Mouse (Mus musculus): ENCODE data around the gene Psph. TPM values are rescaled to one million over a fixed set of nuclear protein-coding genes. Genes with fewer than 3 reads are reported as not detected.

Psph gene
- polyA plus RNA-seq, 1 experiment from 2014 or later, result 38.5 TPM

DNA sequence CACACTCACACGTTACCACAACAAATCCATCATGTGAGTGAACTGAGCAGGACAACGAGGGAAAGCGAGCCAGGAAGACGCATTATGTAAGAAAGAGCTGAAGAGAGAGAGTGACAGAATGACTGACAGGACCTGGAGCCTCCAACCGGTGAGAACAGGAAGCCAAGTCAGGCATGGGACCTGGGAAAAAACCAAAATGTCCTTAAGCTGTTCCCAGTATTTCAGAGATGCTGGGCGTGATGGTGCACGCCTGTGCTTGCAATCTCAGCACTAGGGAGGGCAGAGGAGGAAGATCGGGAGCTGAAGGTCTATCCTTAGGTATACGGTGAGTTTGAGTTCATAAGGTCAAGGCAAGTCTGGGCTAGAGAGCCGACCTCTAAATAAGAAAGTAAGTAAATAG, 14.8 kb downstream of the Psph start:
- Histone ChIP-seq H3K4me3 (no peak overlapping the region), H3K36me3 (no peaks in the 10 kb centered on the region), H3K9ac (no peak overlapping the region), H3K27ac (replicated peaks) (no peak overlapping the region), H3K4me1 (replicated peaks) (no peaks in the 10 kb centered on the region), H3K4me2 (no peak overlapping the region), H3K9me3 (no peaks in the 10 kb centered on the region), H3K27me3 (no peaks in the 10 kb centered on the region)
- 91% methylated on average over 10 of the region's 10 CpGs for whole genome bisulfite sequencing
- ATAC-seq (ENCODE audit: low FRiP score, low read depth), result no peak

DNA sequence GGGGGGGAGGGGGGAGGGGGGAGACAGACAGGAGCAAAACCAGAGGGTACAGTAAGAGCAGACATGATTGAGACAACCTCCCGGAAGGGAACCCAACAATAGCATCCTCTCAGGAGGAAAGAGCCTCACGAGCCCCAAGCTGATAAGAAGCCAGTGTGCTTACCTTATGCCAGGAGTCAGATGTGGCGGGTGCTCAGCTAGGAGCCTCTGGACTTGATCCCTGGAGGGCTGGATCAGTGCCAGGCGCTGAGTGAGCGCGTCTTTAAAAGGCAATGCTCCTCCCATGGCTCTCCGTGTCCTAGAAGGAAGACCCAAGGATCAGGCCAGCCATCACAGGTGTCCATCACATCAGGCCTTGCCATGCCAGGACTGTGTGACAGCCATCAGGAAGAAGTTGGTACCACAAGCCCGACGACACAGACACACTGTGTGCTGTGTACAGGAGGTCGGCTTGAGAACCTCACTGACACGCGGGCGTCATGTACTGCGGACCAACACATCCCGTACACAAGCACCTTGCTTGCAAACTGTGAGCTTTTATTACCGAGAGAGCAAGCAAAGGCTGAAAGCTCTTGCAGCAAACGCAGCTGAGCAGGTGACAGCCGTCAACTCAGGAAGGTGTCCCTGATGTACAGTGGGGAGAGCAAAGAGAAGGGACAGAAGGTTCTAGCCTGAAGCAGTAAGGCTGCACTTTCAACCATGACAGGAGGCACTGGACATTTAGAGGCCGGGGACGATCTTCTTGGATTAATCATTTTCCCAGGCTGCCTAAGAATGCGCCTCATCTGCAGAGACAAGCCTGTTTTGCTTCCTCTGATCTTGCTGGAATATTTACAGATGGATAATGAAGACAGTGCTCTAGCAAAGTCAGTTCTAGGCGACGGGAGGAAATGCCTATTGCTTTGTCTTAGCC, 16.6 kb downstream of the Psph start:
- Histone ChIP-seq H3K9me3 (no peaks in the 10 kb centered on the region), H3K27ac (replicated peaks) (no peak overlapping the region), H3K27me3 (no peaks in the 10 kb centered on the region), H3K4me3 (no peak overlapping the region), H3K36me3 (no peaks in the 10 kb centered on the region), H3K4me1 (replicated peaks) (no peaks in the 10 kb centered on the region), H3K9ac (no peak overlapping the region), H3K4me2 (no peak overlapping the region)
- ATAC-seq (ENCODE audit: low FRiP score, low read depth), result no peak
- WGBS, result 90% methylated on average over 23 of the region's 23 CpGs

DNA sequence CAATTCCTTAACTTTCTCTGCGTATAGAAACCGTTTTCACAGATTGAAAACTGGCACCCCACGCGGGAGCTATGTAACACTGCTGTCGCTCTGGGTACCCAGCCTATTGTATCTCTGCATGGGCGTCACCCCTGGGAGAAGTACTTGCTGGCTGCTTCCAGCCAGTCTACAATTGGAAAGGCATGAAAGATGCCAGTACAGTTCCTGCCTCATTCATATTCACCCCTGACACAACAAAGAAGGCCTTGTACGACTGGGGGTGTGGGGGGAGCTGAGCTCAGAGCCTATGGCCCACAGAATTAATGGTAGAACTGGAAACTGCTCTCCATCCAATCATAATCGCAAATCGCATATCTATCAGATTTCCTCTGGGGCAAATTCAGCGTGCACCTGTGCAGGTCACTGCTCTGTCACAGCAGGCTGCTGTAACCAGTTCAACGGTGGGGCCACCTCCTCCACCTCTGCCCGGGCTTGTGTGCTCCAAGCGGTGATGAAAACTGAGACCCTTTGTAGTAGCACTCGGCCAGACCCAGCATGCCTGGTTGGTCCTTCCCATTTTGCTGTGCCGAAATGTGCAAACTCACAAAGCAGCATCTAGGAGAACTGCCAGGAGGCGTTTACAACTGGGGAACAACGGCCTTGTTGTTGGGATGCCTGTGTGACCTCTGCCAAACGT, 25.2 kb downstream of the Psph start:
- 44% methylated on average over 18 of the region's 18 CpGs for WGBS
- Histone ChIP-seq H3K27me3 (no peaks in the 10 kb centered on the region), H3K4me1 (replicated peaks) (peaks cover 8% of the 10 kb centered on the region), H3K27ac (replicated peaks) (peak overlapping the region; percentile 82), H3K4me3 (no peak overlapping the region), H3K4me2 (0 out of 2 replicates have a peak overlapping the region, but pooled peaks have one; percentile 11), H3K9ac (no peak overlapping the region), H3K9me3 (no peaks in the 10 kb centered on the region), H3K36me3 (peaks cover 7% of the 10 kb centered on the region)
- peak; percentile 95 for ATAC-seq (ENCODE audit: low FRiP score, low read depth)

DNA sequence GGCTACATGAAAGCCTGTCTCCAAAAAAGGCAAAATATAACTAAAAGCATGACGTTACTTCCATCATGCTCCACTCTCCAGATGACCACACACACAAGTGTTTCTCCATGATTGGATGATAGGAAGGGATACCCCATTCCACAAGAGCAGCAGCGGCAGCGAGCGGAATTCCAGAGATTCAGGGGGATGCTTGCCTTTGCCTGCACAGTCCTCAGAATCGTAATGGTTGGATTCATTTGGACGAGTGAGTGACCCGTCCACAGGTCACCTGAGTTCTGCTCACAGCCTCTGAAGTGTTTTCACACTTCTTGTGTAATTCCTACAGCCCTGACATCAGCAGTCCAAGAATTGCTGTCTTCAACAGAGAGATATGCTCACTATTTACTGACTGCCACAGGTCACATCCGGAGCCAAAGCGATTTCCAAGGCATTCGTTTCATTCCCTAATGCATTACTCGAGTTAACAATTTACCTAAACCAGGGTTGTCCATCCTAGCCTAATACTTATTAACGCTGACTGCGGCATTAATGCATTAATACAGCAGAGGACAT, 27.2 kb downstream of the Psph start:
- no peak overlapping the region for H3K27ac ChIP-seq (replicated peaks)
- H3K4me2 ChIP-seq, result no peak overlapping the region
- no peak overlapping the region for H3K4me3 ChIP-seq
- no peaks in the 10 kb centered on the region for H3K9me3 ChIP-seq
- 91% methylated on average over 13 of the region's 13 CpGs for WGBS
- H3K36me3 ChIP-seq, result peaks cover 15% of the 10 kb centered on the region
- H3K27me3 ChIP-seq, result no peaks in the 10 kb centered on the region
- no peak overlapping the region for H3K9ac ChIP-seq
- no peak for ATAC-seq (ENCODE audit: low FRiP score, low read depth)
- H3K4me1 ChIP-seq (replicated peaks), result peaks cover 8% of the 10 kb centered on the region

DNA sequence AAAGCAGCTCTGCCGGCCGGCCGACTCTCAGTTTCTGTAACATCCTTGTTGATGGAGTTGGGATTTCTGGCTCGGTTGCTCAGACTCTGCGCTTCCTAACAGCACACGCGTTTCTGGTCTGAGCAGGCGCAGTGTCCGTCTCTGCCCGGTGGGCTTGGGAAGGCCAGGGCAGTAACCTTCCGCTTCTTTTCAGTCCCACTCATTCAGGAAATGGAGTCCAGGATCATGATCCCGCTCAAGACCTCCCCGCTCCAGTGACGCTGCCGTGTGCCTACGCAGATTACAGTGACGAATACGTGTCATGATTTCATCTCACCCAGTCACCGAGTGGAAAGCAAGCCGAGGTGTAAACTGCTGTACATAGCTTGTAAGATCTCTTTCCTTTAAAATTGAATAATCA, 30.4 kb downstream of the Psph start:
- H3K9ac ChIP-seq, result no peak overlapping the region
- peaks cover 23% of the 10 kb centered on the region for H3K36me3 ChIP-seq
- H3K4me1 ChIP-seq (replicated peaks), result peaks cover 5% of the 10 kb centered on the region
- H3K9me3 ChIP-seq, result no peaks in the 10 kb centered on the region
- no peak for ATAC-seq (ENCODE audit: low FRiP score, low read depth)
- H3K4me3 ChIP-seq, result no peak overlapping the region
- 94% methylated on average over 20 of the region's 20 CpGs for WGBS
- H3K4me2 ChIP-seq, result no peak overlapping the region
- H3K27me3 ChIP-seq, result no peaks in the 10 kb centered on the region
- H3K27ac ChIP-seq (replicated peaks), result no peak overlapping the region

DNA sequence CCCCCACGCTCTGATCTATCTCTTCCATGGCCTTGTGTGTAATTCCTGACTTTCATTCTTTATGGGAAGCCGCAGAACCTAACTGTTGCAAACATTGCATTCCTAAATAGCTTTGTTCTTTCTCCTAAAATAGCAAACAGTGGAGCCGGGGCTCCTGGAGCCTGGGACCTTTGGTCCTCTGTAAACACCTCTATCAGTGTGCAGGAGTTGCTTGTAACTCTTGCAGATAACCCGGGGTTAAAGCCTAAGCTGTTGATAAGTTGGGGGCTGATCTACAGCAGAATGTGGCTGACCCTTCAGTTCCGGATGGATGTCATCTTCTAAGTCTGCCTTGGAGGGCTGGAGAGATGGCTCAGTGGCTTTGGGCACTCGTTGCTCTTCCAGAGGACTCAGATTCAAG, 43.2 kb downstream of the Psph start:
- Histone ChIP-seq H3K4me3 (no peak overlapping the region), H3K36me3 (peaks cover 48% of the 10 kb centered on the region), H3K4me1 (replicated peaks) (no peaks in the 10 kb centered on the region), H3K27ac (replicated peaks) (no peak overlapping the region), H3K27me3 (no peaks in the 10 kb centered on the region), H3K4me2 (no peak overlapping the region), H3K9ac (no peak overlapping the region), H3K9me3 (no peaks in the 10 kb centered on the region)
- 91% methylated on average over 6 of the region's 6 CpGs for WGBS
- ATAC-seq (ENCODE audit: low FRiP score, low read depth), result no peak

DNA sequence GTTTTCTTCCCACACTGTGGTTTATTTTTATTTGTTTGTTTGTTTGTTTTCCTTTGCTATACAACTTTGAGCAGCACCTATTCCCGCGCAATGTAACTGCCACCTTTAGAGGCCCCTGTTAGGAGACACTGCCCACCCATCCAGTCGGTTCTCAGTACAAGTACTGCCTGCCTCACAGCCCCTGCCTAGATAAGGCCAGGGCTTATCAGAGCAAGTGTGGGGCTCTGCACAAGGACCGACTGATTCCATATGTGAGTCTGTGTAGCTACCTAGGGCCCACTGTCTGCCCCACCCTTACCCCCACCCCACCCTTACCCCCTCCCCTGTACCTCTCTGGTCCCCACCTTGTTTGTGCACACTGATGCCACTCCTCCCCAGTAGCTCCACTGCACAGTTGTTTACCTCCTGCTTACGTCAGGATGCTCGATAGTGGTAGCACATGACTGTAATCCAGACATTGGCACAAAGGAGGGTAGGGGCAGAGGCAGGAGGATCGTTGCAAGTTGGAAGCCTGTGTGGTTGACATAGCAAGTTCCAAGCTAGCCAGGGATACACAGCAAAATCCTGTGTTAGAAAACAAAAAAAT, 44.3 kb downstream of the Psph start:
- H3K27me3 ChIP-seq, result no peaks in the 10 kb centered on the region
- no peak overlapping the region for H3K9ac ChIP-seq
- no peaks in the 10 kb centered on the region for H3K9me3 ChIP-seq
- H3K4me1 ChIP-seq (replicated peaks), result no peaks in the 10 kb centered on the region
- ATAC-seq (ENCODE audit: low FRiP score, low read depth), result no peak
- peaks cover 39% of the 10 kb centered on the region for H3K36me3 ChIP-seq
- no peak overlapping the region for H3K4me2 ChIP-seq
- H3K4me3 ChIP-seq, result no peak overlapping the region
- WGBS, result 91% methylated on average over 7 of the region's 7 CpGs
- no peak overlapping the region for H3K27ac ChIP-seq (replicated peaks)

DNA sequence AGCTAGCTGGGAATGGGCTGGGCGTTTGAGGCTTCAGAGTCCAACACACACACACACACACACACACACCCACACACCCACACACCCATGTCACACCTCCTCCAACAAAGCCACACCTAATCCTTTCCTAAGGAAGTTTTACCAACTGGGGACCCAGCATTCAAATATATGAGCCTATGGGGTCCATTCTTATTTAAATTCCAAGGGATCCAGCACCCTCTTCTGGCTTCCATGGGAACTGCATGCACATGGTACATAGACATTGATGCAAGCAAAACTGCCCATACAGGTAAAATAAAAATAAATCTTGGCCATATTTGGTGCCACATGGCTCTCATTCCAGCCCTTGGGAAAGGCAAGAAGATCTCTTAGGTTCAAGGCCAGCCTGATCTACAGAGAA, 46.3 kb downstream of the Psph start:
- H3K4me2 ChIP-seq, result no peak overlapping the region
- no peaks in the 10 kb centered on the region for H3K27me3 ChIP-seq
- no peaks in the 10 kb centered on the region for H3K9me3 ChIP-seq
- H3K4me3 ChIP-seq, result no peak overlapping the region
- 100% methylated on average over 1 of the region's 1 CpGs for WGBS
- peaks cover 25% of the 10 kb centered on the region for H3K36me3 ChIP-seq
- H3K4me1 ChIP-seq (replicated peaks), result no peaks in the 10 kb centered on the region
- no peak for ATAC-seq (ENCODE audit: low FRiP score, low read depth)
- H3K9ac ChIP-seq, result no peak overlapping the region
- H3K27ac ChIP-seq (replicated peaks), result no peak overlapping the region

DNA sequence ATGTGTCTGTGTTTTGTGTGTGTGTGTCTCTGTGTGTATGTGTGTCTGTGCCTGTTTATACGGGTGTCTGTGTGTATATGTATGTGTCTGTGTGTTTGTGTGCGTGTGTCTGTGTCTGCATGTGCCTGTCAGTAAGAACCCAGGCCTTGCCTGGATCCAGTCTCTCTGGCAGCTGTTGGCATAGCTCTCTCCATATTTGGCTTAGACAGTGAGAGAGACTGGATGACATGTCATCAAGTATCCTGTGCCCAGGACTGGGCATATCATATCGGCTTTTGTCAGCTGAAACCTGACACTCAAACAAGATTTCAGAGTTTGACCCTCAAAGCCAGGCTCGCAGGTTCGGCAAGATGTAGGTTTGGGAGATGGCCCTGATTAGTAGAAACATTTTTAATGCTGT, 56.2 kb downstream of the Psph start:
- 86% methylated on average over 5 of the region's 5 CpGs for WGBS
- ATAC-seq (ENCODE audit: low FRiP score, low read depth), result no peak
- no peak overlapping the region for H3K27ac ChIP-seq (replicated peaks)
- H3K9ac ChIP-seq, result no peak overlapping the region
- H3K9me3 ChIP-seq, result no peaks in the 10 kb centered on the region
- no peaks in the 10 kb centered on the region for H3K36me3 ChIP-seq
- no peaks in the 10 kb centered on the region for H3K27me3 ChIP-seq
- no peak overlapping the region for H3K4me3 ChIP-seq
- peaks cover 31% of the 10 kb centered on the region for H3K4me1 ChIP-seq (replicated peaks)
- no peak overlapping the region for H3K4me2 ChIP-seq

DNA sequence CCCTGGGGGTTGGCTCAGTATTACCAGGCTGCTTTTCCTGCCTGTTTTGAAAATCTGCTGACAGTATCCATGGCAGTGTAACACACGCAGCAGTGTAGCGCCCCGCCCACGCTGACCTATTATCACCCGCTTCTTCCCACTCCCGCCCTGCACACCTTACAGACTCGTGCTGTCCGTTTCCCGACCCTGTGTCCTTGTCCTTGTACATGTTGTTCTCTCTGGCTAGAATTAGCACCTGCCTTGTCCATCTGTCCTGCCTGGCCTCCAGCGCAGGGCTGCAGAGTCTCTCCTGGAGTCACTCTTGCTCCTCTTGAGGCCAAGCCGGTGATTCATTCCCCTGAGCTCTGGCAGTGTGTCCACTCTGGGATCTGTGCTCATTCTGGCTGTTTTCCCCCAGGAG, 56.9 kb downstream of the Psph start:
- ATAC-seq (ENCODE audit: low FRiP score, low read depth), result no peak
- Histone ChIP-seq H3K9ac (no peak overlapping the region), H3K9me3 (no peaks in the 10 kb centered on the region), H3K4me3 (no peak overlapping the region), H3K4me1 (replicated peaks) (peaks cover 36% of the 10 kb centered on the region), H3K27me3 (no peaks in the 10 kb centered on the region), H3K36me3 (no peaks in the 10 kb centered on the region), H3K4me2 (no peak overlapping the region), H3K27ac (replicated peaks) (no peak overlapping the region)
- 81% methylated on average over 11 of the region's 11 CpGs for WGBS

DNA sequence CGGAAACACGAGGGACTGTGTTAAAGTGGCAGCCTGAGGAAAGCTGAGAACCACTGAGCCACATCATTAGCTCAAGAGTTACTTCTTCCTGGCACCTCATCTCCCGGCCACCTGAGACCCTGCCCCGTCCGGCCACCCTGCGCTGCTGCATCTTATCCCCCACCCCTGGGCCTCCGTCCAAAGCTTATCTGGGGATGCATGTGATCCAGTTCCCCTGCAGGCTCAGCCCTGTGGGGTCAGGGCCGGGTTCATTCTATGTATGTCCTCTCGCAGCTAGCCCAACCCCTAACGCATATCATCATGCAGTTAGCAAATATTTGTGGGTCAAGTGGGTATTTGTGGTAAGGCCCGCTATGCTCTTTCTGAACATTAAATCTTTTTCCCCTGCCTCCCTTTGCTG, 58.0 kb downstream of the Psph start:
- H3K27ac ChIP-seq (replicated peaks), result no peak overlapping the region
- no peaks in the 10 kb centered on the region for H3K36me3 ChIP-seq
- H3K4me3 ChIP-seq, result no peak overlapping the region
- H3K4me2 ChIP-seq, result no peak overlapping the region
- WGBS, result 69% methylated on average over 11 of the region's 11 CpGs
- no peaks in the 10 kb centered on the region for H3K27me3 ChIP-seq
- H3K9ac ChIP-seq, result no peak overlapping the region
- no peak for ATAC-seq (ENCODE audit: low FRiP score, low read depth)
- peaks cover 36% of the 10 kb centered on the region for H3K4me1 ChIP-seq (replicated peaks)
- H3K9me3 ChIP-seq, result no peaks in the 10 kb centered on the region

DNA sequence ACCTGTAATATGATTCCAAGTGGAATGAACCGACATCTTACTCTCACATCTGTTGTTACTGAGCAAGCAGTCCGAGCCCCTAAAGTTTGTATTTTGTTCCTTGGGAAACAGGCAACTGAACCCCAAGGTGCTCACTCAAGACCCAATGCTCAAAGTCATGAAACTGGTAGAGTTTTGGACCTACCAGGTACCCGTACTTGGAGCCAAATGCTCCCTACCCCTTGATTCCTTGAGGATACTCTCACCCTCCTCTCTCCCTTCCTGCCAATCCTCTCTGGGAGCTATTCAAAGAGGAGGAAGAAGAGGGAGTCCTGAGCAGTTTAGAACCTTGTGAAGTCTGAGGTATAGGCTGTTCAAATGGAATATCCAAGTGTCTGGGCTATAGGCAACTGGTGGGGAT, 60.5 kb downstream of the Psph start:
- ATAC-seq (ENCODE audit: low FRiP score, low read depth), result no peak
- WGBS, result 90% methylated on average over 3 of the region's 3 CpGs
- H3K36me3 ChIP-seq, result no peaks in the 10 kb centered on the region
- H3K27ac ChIP-seq (replicated peaks), result no peak overlapping the region
- no peak overlapping the region for H3K4me3 ChIP-seq
- no peaks in the 10 kb centered on the region for H3K27me3 ChIP-seq
- no peaks in the 10 kb centered on the region for H3K9me3 ChIP-seq
- H3K9ac ChIP-seq, result no peak overlapping the region
- H3K4me1 ChIP-seq (replicated peaks), result peaks cover 36% of the 10 kb centered on the region
- peak overlapping the region; percentile 57; the same call in 1 of the 2 replicates for H3K4me2 ChIP-seq
